Mouse (Mus musculus) naive thymus-derived CD4-positive, alpha-beta T cell, adult 2 months (primary cell): Measurements from ENCODE around the gene Apoc2.
"Not testable (repeated sequence)": the region's sequence is repeated elsewhere in the genome, so short reads cannot be mapped to it uniquely, and the experiment has no call there.

Experiments
- DNase-seq: peaks from one replicate; pipeline ENCODE4 v3.0.0-alpha.2; 2011; ENCODE audit warnings: low read depth

The Apoc2 gene

DNA sequence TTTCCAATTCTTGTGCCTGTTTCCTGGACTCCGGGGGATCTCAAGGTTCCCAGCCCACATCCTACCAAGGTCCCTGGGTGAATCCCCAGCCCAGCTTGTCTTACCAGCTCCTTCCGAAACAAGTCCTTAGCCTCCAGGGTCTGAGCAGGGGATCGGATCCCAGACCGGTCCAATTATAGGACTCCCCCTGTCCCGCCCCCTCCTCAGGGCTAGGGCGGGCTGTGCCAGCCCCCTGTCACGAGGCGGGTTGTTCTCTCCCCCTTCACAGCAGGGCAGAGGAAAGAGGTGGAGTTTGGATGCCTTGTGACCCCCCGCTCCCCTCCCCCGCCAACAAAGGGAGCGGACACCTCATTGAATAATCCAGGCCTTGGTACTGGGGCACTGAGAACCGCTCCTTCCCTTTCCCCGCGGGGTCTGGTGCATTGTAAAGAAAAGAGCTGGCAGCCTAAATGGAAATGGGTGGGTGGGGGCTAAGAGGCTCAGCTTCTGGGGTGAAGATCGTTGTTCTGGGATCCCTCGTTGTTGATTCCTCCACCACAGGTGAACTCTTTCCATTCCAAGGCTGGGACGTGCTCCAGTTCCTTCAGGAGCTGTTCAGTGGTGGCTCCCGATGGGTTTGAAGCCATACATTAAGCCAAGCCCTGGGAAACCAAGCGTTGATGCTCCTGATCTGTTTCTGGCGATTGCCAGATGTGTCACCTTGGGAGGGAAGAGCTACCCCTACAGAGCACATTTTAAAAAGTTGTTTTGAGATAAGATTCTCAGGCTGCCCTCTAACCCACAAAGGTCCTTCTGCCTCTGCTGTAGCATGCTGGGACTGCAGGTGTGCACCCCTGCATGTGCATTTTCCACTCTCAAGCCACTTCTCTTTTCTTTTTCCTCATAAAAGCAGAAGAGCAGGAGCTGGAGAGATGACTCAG is 21.4 kb upstream of the Apoc2 start, which contains the start of gene Apoe:
TSS of gene Apoe (minus strand) at position 282 of the 920 bp plus-strand sequence.
- DNase-seq, result no peak

DNA sequence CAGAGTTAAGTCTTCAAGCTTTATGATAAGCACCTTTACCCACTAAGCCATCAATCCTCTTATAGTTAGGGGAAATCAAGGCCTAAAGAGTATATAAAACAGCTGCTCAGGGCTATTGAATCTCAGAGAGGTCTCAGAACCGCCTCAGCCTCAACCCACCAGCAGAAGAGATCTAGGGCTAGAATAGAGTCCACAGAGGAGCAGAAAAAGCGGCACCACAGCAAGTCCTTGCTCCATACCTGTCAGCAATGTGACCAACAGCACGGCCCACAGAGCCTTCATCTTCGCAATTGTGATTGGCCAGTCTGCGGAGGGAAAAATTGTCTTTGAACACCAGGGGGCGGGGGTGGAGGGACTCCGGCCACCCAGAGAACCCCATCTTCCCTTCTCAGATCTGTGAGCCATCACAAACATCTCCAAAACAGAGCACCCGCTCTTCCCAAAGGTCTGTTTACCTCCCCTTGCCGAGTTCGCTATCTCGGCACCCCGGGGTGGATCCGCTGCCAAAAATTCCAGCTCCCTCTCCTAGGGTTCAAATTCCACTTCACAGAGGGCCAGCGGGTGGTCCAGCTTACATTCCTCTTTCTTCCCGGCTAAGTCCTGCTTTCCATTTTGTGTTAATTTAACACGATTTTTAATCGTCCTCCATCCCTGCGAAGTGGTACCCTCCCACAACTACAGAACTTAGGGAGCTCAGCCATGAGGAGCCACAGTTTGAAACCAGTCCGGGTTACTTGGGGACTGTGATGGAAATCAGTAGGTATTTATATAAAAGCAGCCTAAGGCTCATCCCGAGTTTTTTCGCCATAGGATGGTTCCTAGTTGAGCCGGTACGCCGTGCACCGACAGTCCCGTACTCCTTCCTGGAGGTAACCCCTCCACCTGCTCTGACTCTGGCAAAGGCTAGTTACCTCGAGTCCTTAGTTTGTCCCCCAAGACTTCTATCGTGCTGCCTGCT is 20.5 kb upstream of the Apoc2 start:
- DNase-seq, result no peak

DNA sequence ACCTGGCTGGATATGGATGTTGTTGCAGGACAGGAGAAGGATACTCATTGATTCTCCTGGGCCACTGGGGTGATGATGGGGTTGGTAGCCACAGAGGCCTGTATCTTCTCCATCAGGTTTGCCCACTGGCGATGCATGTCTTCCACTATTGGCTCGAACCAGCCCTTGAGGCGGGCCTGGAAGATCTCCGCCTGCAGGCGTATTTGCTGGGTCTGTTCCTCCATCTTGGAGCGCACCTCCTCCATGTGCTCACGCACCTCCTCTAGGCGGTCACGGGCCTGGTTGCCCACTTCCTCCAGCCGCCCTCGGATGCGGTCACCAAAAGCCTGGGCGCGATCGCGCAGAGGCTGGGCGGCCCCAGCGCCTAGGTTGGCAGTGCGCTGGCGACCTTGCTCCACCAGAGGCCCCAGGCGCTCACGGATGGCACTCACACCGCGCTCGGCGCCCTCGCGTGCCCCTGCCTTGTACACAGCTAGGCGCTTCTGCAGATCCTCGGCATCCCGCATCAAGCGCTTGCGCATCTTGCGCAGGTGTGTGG is 18.7 kb upstream of the Apoc2 start:
- no peak for DNase-seq

DNA sequence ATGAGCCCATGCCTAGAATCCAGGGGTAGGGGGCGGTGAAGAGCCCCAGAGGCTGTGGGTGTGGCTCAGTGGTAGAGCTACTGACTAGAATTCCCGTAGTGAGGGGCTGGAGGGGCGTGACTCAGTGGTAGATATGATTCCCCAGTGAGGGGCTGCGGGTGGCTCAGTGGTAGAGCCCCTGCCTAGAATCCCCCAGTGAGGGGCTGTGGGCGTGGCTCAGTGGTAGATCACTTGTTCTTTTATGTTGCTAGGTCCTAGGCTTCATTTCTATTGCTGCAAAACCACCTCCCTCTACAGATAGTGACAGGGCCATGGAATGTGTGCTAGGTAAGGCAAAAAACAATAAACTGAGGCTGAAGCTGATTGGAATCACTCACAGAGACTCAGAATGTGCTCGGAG is 18.1 kb upstream of the Apoc2 start:
- DNase-seq, result no peak

DNA sequence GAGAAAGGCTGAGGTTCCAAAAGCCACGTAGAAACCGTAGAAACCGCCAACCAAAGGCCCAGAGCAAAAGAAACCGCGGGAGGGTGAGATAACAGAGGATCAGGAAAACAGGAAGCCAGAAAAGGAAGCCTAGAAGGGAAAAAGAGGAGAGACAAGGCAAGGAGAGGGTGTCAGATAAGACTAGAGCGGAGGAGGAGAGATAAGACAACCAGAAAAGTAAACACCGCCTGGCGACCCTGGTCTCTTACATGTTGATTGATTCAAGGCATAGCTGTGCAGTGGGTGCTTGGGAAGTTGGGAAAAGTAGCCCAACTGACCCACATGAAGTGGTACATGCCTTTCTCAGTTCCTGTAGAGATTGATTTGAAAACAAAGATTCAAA is 17.5 kb upstream of the Apoc2 start:
- DNase-seq, result no peak

DNA sequence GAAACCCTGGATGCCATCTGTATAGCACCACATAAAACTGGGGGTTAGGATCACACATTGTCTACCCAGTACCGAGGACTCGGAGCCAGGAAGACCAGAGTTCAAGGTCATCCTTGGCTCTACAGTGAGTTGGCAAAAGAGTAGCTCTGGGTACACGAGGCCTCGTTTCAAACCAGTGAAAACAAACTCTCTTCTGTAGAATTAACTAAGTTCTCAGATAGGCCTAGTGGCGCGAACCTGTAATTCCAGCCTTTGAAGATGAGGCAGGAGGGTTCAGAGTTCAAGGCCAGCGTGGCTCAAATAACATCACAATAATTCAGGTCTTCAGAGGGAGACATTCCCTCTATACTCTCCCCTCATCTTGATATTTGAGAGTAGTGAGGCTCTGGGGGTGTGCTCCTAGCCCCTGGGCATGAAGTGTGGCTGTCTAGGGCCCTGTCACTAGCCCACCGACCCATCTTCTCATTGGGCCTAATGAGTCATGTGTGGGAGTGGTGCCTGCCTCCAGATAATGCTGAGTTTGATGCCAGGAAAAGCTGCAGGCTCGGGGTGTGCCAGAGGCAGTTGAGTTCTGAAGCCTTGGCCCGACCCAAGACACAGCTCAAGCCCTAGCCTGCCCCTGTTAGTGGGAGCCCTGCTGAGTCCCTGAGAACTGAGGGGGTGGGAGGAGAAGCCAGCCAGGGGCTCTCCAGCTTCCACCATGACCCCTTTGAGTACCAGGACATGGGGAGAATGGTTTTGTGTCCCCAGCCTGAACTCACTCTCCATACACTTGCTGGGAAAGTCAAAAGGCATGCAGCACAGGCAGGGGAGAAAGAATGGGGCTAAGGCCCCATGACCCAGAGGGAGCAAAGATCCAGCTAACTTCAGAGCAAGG is 16.8 kb upstream of the Apoc2 start:
- DNase-seq, result no peak

DNA sequence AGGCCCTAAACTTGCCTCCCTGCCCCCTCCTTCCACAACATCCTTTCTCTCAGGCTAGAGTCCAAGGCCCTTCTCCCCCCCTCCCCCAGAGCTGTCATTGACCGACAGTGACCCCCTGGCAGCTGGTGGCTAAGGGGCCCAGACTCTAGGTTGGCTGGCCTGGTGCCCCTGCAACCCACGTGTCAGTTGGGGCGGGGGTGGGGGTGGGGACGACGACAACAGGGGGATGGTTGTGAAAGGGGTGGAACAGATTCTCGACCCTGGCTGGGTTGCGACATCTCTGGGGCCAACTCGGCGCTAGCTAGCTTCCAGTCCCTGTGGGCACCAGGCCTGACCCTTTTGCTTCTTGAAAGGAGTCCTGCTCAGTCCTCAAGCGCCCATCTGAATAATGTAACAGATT is 15.7 kb upstream of the Apoc2 start:
- DNase-seq, result no peak

DNA sequence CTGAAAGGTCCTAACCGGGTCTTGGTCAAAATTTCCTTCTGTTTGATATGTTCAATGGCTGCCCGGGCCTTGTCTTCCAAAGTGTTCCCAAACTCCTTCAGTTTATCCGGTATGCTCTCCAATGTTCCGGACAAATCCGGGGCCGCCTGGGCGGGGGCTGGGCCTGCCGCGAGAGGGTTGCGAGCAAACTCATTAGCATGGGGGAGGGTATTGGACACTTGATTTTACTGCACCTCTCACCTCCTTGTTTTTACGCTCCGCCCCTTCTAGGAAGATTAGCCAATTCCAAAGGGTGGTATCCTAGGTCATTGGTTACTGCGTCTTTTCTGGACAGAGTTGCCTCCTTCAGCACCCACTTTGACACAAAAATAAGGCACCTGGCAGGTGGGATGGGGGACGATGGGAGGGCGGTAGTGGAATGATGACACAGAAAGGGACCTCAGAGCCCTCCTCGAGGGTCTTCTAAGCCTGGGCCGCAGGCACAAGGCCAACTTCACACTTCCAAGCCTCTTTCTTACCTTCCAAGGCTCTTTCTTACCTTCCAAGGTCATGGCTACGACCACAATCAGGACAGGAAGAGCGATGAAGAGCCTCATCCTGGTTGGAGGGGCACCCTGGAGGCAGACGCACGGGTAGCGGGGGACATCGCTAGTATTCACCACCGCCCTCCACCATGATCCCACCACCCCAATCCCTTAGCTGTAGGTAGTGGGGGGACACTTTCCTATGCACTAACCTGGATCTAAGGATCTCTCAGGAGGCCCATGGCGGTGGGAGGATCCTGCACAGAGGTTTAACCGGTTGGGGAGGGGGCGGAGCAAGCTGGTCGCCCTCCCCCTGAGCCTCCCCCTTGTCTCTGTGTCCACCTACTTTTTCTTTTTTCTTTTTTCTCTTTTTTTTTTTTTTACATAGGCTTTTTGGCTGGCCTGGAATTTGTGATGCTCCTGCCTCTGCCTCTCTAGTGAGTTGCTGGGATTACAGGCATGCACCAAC is 14.4 kb upstream of the Apoc2 start, which contains the start of gene Apoc1:
TSS of gene Apoc1 (minus strand) at position 788 of the 993 bp plus-strand sequence.
- no peak for DNase-seq

DNA sequence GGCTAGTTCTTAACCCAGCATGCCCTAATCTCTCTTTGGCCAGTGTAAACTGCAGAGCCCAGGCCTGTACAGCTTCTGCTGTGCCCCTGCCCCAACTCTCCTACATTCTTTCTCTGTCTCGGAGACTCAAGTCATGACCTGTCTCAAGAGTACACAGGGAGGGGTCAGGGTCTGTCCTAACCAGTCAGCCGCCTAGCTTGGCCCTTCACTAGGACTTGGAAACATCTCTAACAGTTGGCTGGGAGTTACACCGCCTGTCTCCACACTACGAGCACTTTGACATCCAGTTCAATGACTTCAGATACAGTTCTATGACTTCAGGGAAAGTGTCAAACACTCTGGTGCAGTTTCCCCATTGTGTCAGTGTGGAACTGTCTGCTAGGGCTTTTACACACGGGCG is 13.7 kb upstream of the Apoc2 start:
- DNase-seq, result no peak

DNA sequence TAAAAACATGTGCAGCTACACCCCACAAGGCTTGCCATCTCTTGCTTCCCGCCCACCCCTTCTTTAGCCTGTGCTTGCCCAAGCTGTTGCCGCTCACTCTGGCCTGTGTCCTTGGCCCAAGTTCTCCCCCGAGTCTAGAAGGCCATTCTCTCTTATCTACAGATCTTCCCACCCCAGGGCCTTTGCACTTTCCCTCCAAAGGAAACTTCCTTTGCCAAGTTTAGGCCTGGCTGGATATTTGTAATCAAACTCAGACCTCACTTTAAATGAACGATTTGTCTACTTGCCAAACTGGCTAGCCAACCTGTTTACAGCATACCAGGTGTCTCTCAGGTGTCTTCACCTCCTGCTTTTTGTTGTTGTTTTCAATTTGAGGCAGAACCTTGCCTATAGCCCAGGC is 13.1 kb upstream of the Apoc2 start:
- no peak for DNase-seq

DNA sequence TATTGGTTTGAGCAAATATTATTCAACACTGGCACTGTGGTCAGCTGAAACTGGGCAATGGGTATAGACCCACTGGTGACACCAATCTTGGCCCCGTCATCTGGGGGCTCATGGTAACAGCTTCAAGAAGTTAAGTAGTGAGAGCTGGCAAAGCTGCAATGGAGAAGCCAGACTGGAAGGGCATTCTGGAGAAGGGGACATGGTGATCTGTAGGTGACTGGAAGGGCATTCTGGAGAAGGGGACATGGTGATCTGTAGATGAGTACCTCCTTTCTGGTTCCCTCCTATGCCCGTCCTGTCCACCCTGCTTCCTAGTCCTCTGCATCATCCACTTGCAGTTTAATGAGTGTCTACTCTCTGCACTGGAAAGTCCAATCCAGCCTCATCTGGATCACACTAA is 10.9 kb upstream of the Apoc2 start:
- no peak for DNase-seq

DNA sequence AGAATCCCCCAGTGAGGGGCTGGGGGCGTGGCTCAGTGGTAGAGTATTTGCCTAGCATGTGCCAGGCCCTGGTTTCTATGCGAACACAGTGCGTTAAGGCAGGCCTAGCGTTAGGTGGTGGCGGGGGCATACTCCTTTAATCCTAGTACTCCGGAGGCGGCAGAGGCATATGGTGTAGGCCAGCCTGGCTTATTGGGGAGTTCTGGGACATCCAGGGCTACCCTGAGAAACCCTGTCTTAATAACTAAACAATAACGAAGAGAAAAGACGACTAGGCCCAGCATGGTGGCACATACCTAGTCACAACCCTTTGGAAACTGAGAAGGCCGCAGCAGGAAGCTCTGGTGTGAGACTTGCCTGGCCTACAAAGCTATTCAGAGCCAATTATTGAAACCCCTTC is 10.4 kb upstream of the Apoc2 start:
- no peak for DNase-seq

DNA sequence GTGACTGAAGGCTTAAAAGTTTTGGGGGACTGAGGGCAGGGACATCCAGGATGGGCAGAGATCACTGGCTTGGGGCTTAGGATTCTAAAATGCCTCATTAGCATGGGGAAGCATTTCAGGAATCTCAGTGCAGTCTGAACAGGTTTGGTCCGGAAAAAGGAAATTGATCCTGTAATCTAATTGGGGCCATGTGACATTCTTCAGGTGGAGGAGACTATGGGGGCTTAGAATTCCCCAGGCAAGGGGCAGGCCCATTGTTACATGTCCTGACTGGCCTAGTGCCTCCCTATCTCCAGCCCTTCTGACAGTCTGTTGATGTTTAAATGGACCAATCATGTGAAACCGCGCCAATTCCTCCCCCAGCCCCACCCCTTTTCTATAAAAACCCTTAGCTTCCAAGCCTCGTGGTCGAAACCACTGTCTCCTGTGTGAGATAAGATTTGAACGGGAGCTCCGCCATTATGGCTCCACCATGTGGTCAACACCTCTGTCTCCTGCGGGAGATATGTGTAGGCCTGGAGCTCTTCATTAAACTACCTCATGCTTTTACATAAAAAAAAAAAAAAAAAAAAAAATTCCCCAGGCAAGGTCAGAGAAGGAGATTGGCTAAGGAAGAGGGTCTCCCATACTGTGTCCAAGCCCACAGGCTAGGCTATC is 9.3 kb upstream of the Apoc2 start:
- not testable (repeated sequence) for DNase-seq

DNA sequence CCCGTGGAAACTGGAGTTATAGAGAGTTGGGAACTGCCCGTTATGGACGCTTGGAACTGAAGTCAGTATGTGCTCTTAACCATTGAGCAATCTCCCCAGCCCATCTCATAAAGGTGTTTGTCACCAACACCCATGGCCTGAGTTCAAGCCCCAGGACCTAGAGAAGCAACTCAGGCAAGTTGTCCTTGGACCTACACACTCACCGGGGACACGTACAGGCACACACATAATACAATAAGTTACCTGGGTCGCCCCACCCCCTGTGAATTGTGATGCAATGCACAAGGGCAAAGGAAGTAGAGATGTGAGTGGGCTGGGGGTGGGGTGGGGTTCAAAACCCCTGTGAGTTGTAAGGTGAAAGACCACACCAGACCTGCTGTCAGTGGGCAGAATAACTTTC is 8.8 kb upstream of the Apoc2 start:
- DNase-seq, result no peak

DNA sequence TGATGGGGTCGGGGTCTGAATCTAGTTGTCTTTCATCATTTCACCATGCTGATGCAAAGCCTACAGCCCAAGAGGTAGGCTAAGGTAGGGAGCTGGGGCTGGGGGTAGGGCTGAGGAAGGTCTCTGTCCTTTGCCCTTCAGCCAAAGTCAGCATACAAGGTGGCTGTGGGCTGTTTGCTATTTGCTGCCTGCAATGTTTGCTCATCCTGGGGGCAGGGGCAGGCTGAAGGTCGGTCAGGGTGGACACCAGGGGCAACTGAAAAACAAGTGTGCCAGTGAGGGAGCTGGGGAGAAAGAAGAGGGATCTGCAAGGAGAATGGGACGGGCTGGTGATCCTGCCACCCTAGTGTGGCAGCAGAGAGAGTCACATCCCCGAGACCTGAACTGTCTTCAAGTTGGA is 7.6 kb upstream of the Apoc2 start:
- DNase-seq, result no peak

DNA sequence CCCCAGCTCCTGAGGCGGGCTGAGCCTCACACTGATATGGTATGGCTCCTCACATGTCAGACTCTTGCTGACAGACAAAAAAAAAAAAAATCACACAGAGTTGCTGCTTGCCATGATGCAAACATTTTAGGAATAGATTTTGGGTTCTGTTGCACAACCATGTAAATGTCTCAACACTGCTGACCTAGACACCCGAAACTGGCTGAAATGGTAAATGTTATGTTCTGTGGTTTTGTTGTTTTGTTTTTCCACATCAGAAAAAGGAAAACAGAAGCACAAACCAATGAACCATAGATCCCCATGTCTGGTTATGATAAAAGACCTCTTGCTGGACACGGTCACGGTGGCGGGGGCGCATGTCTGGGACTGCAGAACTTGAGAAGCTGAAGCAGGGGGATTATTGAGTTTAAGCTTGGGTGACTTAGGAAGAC is 6.0 kb upstream of the Apoc2 start:
- no peak for DNase-seq

DNA sequence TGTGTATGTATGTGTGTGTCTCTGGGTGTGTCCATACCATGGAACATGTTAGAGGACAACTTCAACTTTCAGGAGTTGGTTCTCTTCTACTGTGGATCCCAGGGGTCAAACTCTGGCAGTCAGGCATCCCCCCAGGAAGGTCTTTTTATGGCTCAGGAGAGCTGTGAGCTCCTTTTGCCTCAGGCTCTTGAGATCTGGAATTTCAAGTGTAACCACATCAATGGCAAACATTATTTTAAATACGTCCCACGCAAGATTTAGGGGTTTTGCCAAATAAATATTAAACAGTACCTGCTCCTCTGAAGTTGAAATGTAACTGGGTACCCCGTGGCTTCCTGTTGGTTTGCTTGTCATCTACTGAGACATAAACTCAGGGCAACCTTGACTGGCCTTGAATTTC is 5.2 kb upstream of the Apoc2 start:
- no peak for DNase-seq

DNA sequence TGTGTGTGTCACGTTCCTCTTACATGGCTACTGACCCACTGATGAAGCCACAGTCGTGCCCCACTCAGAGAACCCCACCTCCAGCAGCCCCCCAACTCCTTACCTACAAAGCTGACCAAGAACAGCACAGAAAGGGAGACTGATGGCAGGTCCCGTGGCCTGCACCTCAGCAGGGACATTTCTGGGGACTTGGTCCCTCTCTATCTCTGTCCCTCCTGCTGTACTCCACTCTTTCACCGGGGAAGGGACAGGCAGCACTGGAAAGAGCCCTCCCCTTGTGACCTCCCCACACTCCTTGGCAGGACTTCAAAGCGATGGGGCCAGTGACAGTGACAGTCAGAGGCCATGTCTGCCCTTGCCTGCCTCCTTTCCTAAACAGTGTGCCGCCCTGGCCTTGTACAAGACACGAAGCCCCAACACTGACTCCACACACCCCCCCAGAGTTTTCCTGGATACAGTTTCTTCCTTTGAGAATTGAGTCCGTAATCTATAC is 3.5 kb upstream of the Apoc2 start, which contains the start of the genes Gm44805 and Apoc4:
TSS of gene Gm44805 (minus strand) at position 222 of the 493 bp plus-strand sequence.
TSS of gene Apoc4 (minus strand) at position 278 of the 493 bp plus-strand sequence.
- DNase-seq, result no peak

DNA sequence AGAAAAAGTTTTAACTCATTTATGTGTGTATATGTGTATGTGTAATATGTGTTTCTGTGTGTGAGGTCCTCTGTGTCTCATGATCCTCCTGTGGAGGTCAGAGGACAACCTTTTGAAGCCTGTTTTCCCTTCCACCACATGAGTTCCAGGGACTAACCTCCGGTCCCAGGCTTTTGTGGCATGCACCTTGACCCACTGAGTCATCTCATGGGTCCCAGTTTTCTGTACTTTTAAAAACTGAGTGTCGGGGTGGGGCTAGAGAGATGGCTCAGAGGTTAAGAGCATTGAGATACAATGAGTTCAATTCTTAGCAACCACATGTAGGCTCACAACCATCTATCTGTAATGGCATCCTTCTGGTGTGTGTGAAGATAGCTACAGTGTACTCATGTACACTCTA is 3.0 kb upstream of the Apoc2 start:
- no peak for DNase-seq
